Mouse (Mus musculus): ENCODE results near the gene Riox1.

- no peak for TF ChIP-seq POLR2A (IDR thresholded peaks at IDR 0.05; ENCODE audit: low read depth, low read length)
- TF ChIP-seq CTCF (IDR thresholded peaks at IDR 0.05; ENCODE audit: extremely low read depth, insufficient read length, insufficient replicate concordance, low read depth, low read length), result no peak
These were observed 48.1 kb downstream of the Riox1 start for GRCm38 (mm10) chr12:83998341-83999107.
